Mouse (Mus musculus): ENCODE data around the gene Cox17. TPM values are rescaled to one million over a fixed set of nuclear protein-coding genes. Genes with fewer than 3 reads are reported as not detected.
A peak's percentile ranks its signal among the peaks of the same experiment; 100 is the strongest.

Cox17 gene
- total and polyA plus RNA-seq, 2 experiments from 2014 or later: 12.9 to 80.3 TPM

- Histone ChIP-seq H3K27me3 (ENCODE audit: insufficient read depth, low read length) (no peaks in the 10 kb centered on the region), H3K27ac (ENCODE audit: low read depth, low read length) (no peak overlapping the region), H3K9ac (no peak overlapping the region), H3K4me1 (ENCODE audit: insufficient read depth) (no peaks in the 10 kb centered on the region), H3K9me3 (ENCODE audit: low read length) (no peaks in the 10 kb centered on the region), H3K36me3 (ENCODE audit: insufficient read depth) (no peaks in the 10 kb centered on the region), H3K4me3 (ENCODE audit: low read depth, low read length) (no peak overlapping the region), H3K4me2 (ENCODE audit: low read depth) (no peak overlapping the region)
- TF ChIP-seq CTCF (IDR thresholded peaks at IDR 0.05; ENCODE audit: low read depth): no peak
- DNase-seq (no peak), ATAC-seq (no peak)
- 45% methylated on average over 7 of the region's 7 CpGs for WGBS
Observed at GRCm38 (mm10) chr16:38307651-38308050, 39.1 kb upstream of the Cox17 start.

- no peaks in the 10 kb centered on the region for H3K4me1 ChIP-seq (ENCODE audit: insufficient read depth)
- ATAC-seq (no peak), DNase-seq (no peak)
- no peak overlapping the region for H3K9ac ChIP-seq
- no peak overlapping the region for H3K4me3 ChIP-seq (ENCODE audit: low read depth, low read length)
- no peaks in the 10 kb centered on the region for H3K36me3 ChIP-seq (ENCODE audit: insufficient read depth)
- no peak overlapping the region for H3K27ac ChIP-seq (ENCODE audit: low read depth, low read length)
- no peaks in the 10 kb centered on the region for H3K9me3 ChIP-seq (ENCODE audit: low read length)
- H3K27me3 ChIP-seq (ENCODE audit: insufficient read depth, low read length): no peaks in the 10 kb centered on the region
- TF ChIP-seq CTCF (IDR thresholded peaks at IDR 0.05; ENCODE audit: low read depth): no peak
- no peak overlapping the region for H3K4me2 ChIP-seq (ENCODE audit: low read depth)
- WGBS: 51% methylated on average over 11 of the region's 11 CpGs
Observed at GRCm38 (mm10) chr16:38308195-38308594, 38.6 kb upstream of the Cox17 start.

GRCm38 (mm10) chr16:38318492-38318891 is 28.3 kb upstream of the Cox17 start:
- H3K27me3 ChIP-seq (ENCODE audit: insufficient read depth, low read length): no peaks in the 10 kb centered on the region
- no peak overlapping the region for H3K27ac ChIP-seq (ENCODE audit: low read depth, low read length)
- H3K9ac ChIP-seq: no peak overlapping the region
- H3K4me1 ChIP-seq (ENCODE audit: insufficient read depth): no peaks in the 10 kb centered on the region
- WGBS: 73% methylated on average over 9 of the region's 9 CpGs
- DNase-seq (no peak), ATAC-seq (no peak)
- no peak for TF ChIP-seq CTCF (IDR thresholded peaks at IDR 0.05; ENCODE audit: low read depth)
- no peak overlapping the region for H3K4me2 ChIP-seq (ENCODE audit: low read depth)
- H3K4me3 ChIP-seq (ENCODE audit: low read depth, low read length): no peak overlapping the region
- H3K36me3 ChIP-seq (ENCODE audit: insufficient read depth): no peaks in the 10 kb centered on the region
- H3K9me3 ChIP-seq (ENCODE audit: low read length): no peaks in the 10 kb centered on the region

GRCm38 (mm10) chr16:38319087-38319486 is 27.7 kb upstream of the Cox17 start:
- no peak for ATAC-seq
- 89% methylated on average over 4 of the region's 4 CpGs for WGBS
- Histone ChIP-seq H3K4me3 (ENCODE audit: low read depth, low read length) (no peak overlapping the region), H3K27me3 (ENCODE audit: insufficient read depth, low read length) (no peaks in the 10 kb centered on the region), H3K4me2 (ENCODE audit: low read depth) (no peak overlapping the region), H3K4me1 (ENCODE audit: insufficient read depth) (no peaks in the 10 kb centered on the region), H3K27ac (ENCODE audit: low read depth, low read length) (no peak overlapping the region), H3K9me3 (ENCODE audit: low read length) (no peaks in the 10 kb centered on the region), H3K9ac (no peak overlapping the region), H3K36me3 (ENCODE audit: insufficient read depth) (no peaks in the 10 kb centered on the region)
- no peak for TF ChIP-seq CTCF (IDR thresholded peaks at IDR 0.05; ENCODE audit: low read depth)
- no peak for DNase-seq

DNA sequence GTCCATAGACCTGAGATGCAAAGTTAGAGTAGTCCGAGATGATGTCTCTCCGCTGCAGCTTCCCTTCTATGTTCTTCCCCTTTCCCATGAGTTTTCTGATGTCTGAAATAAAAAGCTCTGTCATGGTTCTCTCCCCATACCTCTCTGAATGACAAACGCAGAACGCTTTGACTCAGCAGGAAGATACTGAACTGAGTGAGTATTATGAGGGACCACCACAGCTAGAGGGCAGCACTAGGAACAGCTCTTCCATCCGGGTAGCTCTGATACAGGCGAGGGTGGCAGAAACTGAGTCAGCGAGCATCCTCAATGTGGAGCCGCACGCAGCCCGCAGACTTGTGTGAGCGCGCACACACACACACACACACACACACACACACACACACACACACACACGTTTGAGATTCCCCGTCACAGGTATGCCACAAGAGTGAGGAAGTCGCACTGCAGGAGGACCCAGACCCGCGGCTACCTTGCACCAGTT is 25.3 kb upstream of the Cox17 start:
- peak; percentile 99 for ATAC-seq
- 22% methylated on average over 17 of the region's 17 CpGs for WGBS
- Histone ChIP-seq H3K4me1 (ENCODE audit: insufficient read depth) (no peaks in the 10 kb centered on the region), H3K4me3 (ENCODE audit: low read depth, low read length) (peak overlapping the region; percentile 21; the same call in 1 of the 2 replicates), H3K36me3 (ENCODE audit: insufficient read depth) (no peaks in the 10 kb centered on the region), H3K9ac (0 out of 2 replicates have a peak overlapping the region, but pooled peaks have one; percentile 39), H3K4me2 (ENCODE audit: low read depth) (peak overlapping the region; percentile 42), H3K9me3 (ENCODE audit: low read length) (no peaks in the 10 kb centered on the region), H3K27me3 (ENCODE audit: insufficient read depth, low read length) (no peaks in the 10 kb centered on the region), H3K27ac (ENCODE audit: low read depth, low read length) (no peak overlapping the region)
- peak; percentile 77 for TF ChIP-seq CTCF (IDR thresholded peaks at IDR 0.05; ENCODE audit: low read depth)
- peak; percentile 74 for DNase-seq

- H3K4me3 ChIP-seq (ENCODE audit: low read depth, low read length): no peak overlapping the region
- no peak for ATAC-seq
- WGBS: 93% methylated on average over 15 of the region's 15 CpGs
- no peak overlapping the region for H3K27ac ChIP-seq (ENCODE audit: low read depth, low read length)
- TF ChIP-seq CTCF (IDR thresholded peaks at IDR 0.05; ENCODE audit: low read depth): no peak
- no peak for DNase-seq
- no peaks in the 10 kb centered on the region for H3K36me3 ChIP-seq (ENCODE audit: insufficient read depth)
- no peaks in the 10 kb centered on the region for H3K4me1 ChIP-seq (ENCODE audit: insufficient read depth)
- no peak overlapping the region for H3K4me2 ChIP-seq (ENCODE audit: low read depth)
- no peak overlapping the region for H3K9ac ChIP-seq
- H3K9me3 ChIP-seq (ENCODE audit: low read length): no peaks in the 10 kb centered on the region
- no peaks in the 10 kb centered on the region for H3K27me3 ChIP-seq (ENCODE audit: insufficient read depth, low read length)
Observed at GRCm38 (mm10) chr16:38324311-38324710, 22.5 kb upstream of the Cox17 start.

GRCm38 (mm10) chr16:38326778-38327397 is 19.9 kb upstream of the Cox17 start:
- Histone ChIP-seq H3K4me2 (ENCODE audit: low read depth) (no peak overlapping the region), H3K27ac (ENCODE audit: low read depth, low read length) (no peak overlapping the region), H3K27me3 (ENCODE audit: insufficient read depth, low read length) (no peaks in the 10 kb centered on the region), H3K4me3 (ENCODE audit: low read depth, low read length) (no peak overlapping the region), H3K36me3 (ENCODE audit: insufficient read depth) (no peaks in the 10 kb centered on the region), H3K9me3 (ENCODE audit: low read length) (no peaks in the 10 kb centered on the region), H3K4me1 (ENCODE audit: insufficient read depth) (no peaks in the 10 kb centered on the region), H3K9ac (no peak overlapping the region)
- DNase-seq: no peak
- 78% methylated on average over 11 of the region's 11 CpGs for WGBS
- ATAC-seq: no peak
- TF ChIP-seq CTCF (IDR thresholded peaks at IDR 0.05; ENCODE audit: low read depth): no peak
